Mouse (Mus musculus) neural tube, embryonic 14.5 days (tissue): ENCODE results near the gene Zfr. TPM values are rescaled to one million over a fixed set of nuclear protein-coding genes. Genes with fewer than 3 reads are reported as not detected.
"Not testable (repeated sequence)": the region's sequence is repeated elsewhere in the genome, so short reads cannot be mapped to it uniquely, and the experiment has no call there.

Experiments
- ATAC-seq: fragments of 200-750 bp; cut with Nextera tagmentation; 2 replicates; pipeline ENCODE4 v1.8.0; 2017; ENCODE audit warnings: low read depth, mild to moderate bottlenecking, moderate TSS enrichment, moderate library complexity
- H3K27ac ChIP-seq: fragments of 300-500 bp; sonication (generic); 2 replicates; pipeline ENCODE4 v1.5.1; 2014; ENCODE audit warnings: low read depth, mild to moderate bottlenecking, control low read depth, low read length, moderate library complexity, mixed read lengths
- H3K27me3 ChIP-seq: fragments of 300-500 bp; sonication (generic); 2 replicates; pipeline ENCODE4 v1.6.1; 2014; ENCODE audit warnings: low read length; ENCODE audit not compliant: control insufficient read depth, insufficient read depth
- H3K36me3 ChIP-seq: fragments of 300-500 bp; sonication (generic); 2 replicates; pipeline ENCODE4 v1.6.1; 2014; ENCODE audit warnings: low read length, mixed read lengths; ENCODE audit not compliant: control insufficient read depth, insufficient read depth
- H3K4me1 ChIP-seq: fragments of 300-500 bp; sonication (generic); 2 replicates; pipeline ENCODE4 v1.6.1; 2014; ENCODE audit warnings: low read length; ENCODE audit not compliant: control insufficient read depth, insufficient read depth
- H3K4me2 ChIP-seq: fragments of 300-500 bp; sonication (generic); 2 replicates; pipeline ENCODE4 v1.6.1; 2014; ENCODE audit warnings: mild to moderate bottlenecking, low read depth, low read length, control low read depth
- H3K4me3 ChIP-seq: fragments of 300-500 bp; sonication (generic); 2 replicates; pipeline ENCODE4 v1.5.1; 2014; ENCODE audit warnings: low read depth, low read length, control low read depth, mixed read lengths
- H3K9ac ChIP-seq: fragments of 300-500 bp; sonication (generic); replicated peaks from 2 replicates; pipeline ENCODE4 v1.6.1; 2014; ENCODE audit warnings: low read depth, mild to moderate bottlenecking, control low read depth, low read length, mixed read lengths
- H3K9me3 ChIP-seq: fragments of 300-500 bp; sonication (generic); 2 replicates; pipeline ENCODE4 v1.6.1; 2016; ENCODE audit warnings: low read length; ENCODE audit not compliant: control insufficient read depth
- WGBS: fragments of 180-500 bp; shearing (Covaris S2); extraction: QIAGEN DNeasy Blood & Tissue Kit; methylation state at CpG from one replicate; pipeline ENCODE4 v1.1.7; 2014; 5-methylcytosine and 5-hydroxymethylcytosine counted together
- polyA plus RNA-seq: library from polyadenylated mRNA; unstranded; fragments of >200 nt; fragmentation: Nextera tagmentation; extraction: Ambion mirVana; gene quantifications from 2 replicates; pipeline ENCODE4 v1.2.1, GENCODE M21; 2014

Gene Zfr
- polyA plus RNA-seq, 1 experiment from 2014 or later = 266 TPM

GRCm38 (mm10) chr15:12097344-12097743 is 20.3 kb upstream of the Zfr start:
- H3K27me3 ChIP-seq = no peaks in the 10 kb centered on the region
- H3K27ac ChIP-seq = no peak overlapping the region

GRCm38 (mm10) chr15:12100912-12101311 is 16.7 kb upstream of the Zfr start:
- ATAC-seq = no peak
- Histone ChIP-seq H3K9ac (no peak overlapping the region), H3K27me3 (no peaks in the 10 kb centered on the region), H3K4me2 (no peak overlapping the region), H3K4me1 (no peaks in the 10 kb centered on the region), H3K27ac (no peak overlapping the region), H3K36me3 (no peaks in the 10 kb centered on the region), H3K9me3 (peaks cover 4% of the 10 kb centered on the region; the same call in 1 of the 2 replicates), H3K4me3 (no peak overlapping the region)
- WGBS = 83% methylated on average over 5 of the region's 5 CpGs

More at GRCm38 (mm10) chr15:12097344-12097743, 20.3 kb upstream of the Zfr start:
- WGBS = 91% methylated on average over 5 of the region's 5 CpGs
- Histone ChIP-seq H3K4me3 (no peak overlapping the region), H3K36me3 (no peaks in the 10 kb centered on the region), H3K9ac (no peak overlapping the region), H3K4me1 (peaks cover 13% of the 10 kb centered on the region; the same call in 1 of the 2 replicates), H3K9me3 (peaks cover 4% of the 10 kb centered on the region; the same call in 1 of the 2 replicates), H3K4me2 (no peak overlapping the region)
- ATAC-seq = no peak

- H3K27me3 ChIP-seq = no peaks in the 10 kb centered on the region
- no peak for ATAC-seq
- no peak overlapping the region for H3K27ac ChIP-seq
- H3K4me2 ChIP-seq = no peak overlapping the region
- no peaks in the 10 kb centered on the region for H3K9me3 ChIP-seq
- WGBS = 52% methylated on average over 3 of the region's 3 CpGs
- H3K36me3 ChIP-seq = no peaks in the 10 kb centered on the region
- H3K4me1 ChIP-seq = no peaks in the 10 kb centered on the region
- no peak overlapping the region for H3K9ac ChIP-seq
- no peak overlapping the region for H3K4me3 ChIP-seq
These were observed 13.9 kb upstream of the Zfr start for GRCm38 (mm10) chr15:12103763-12104162.

- H3K4me1 ChIP-seq = no peaks in the 10 kb centered on the region
- no peak overlapping the region for H3K4me2 ChIP-seq
- H3K27me3 ChIP-seq = no peaks in the 10 kb centered on the region
- no peaks in the 10 kb centered on the region for H3K9me3 ChIP-seq
- no peak overlapping the region for H3K4me3 ChIP-seq
- 91% methylated on average over 2 of the region's 2 CpGs for WGBS
- H3K27ac ChIP-seq = no peak overlapping the region
- no peak overlapping the region for H3K9ac ChIP-seq
- no peaks in the 10 kb centered on the region for H3K36me3 ChIP-seq
- no peak for ATAC-seq
These were observed 12.8 kb upstream of the Zfr start for GRCm38 (mm10) chr15:12104827-12105226.

GRCm38 (mm10) chr15:12106430-12106829 is 11.2 kb upstream of the Zfr start:
- H3K4me3 ChIP-seq = no peak overlapping the region
- no peaks in the 10 kb centered on the region for H3K36me3 ChIP-seq
- no peak; the same call in 1 of the 2 replicates for ATAC-seq
- WGBS = 90% methylated on average over 12 of the region's 12 CpGs
- H3K4me1 ChIP-seq = no peaks in the 10 kb centered on the region
- no peaks in the 10 kb centered on the region for H3K9me3 ChIP-seq
- no peak overlapping the region for H3K9ac ChIP-seq
- H3K27ac ChIP-seq = no peak overlapping the region
- H3K27me3 ChIP-seq = no peaks in the 10 kb centered on the region
- H3K4me2 ChIP-seq = no peak overlapping the region

- no peaks in the 10 kb centered on the region for H3K27me3 ChIP-seq
- ATAC-seq = no peak
- H3K4me1 ChIP-seq = no peaks in the 10 kb centered on the region
- H3K4me3 ChIP-seq = no peak overlapping the region
- WGBS = 85% methylated on average over 4 of the region's 4 CpGs
- H3K27ac ChIP-seq = no peak overlapping the region
- H3K36me3 ChIP-seq = no peaks in the 10 kb centered on the region
- no peak overlapping the region for H3K4me2 ChIP-seq
- no peaks in the 10 kb centered on the region for H3K9me3 ChIP-seq
- H3K9ac ChIP-seq = no peak overlapping the region
These were observed 9.4 kb upstream of the Zfr start for GRCm38 (mm10) chr15:12108200-12108599.

GRCm38 (mm10) chr15:12108922-12109321 is 8.7 kb upstream of the Zfr start:
- not testable (repeated sequence) for H3K36me3 ChIP-seq, H3K4me2 ChIP-seq, H3K9ac ChIP-seq, H3K4me1 ChIP-seq, H3K27me3 ChIP-seq, H3K27ac ChIP-seq, H3K9me3 ChIP-seq, ATAC-seq, H3K4me3 ChIP-seq
- WGBS = 82% methylated on average over 3 of the region's 3 CpGs

GRCm38 (mm10) chr15:12111232-12111631 is 6.4 kb upstream of the Zfr start:
- no peaks in the 10 kb centered on the region for H3K4me1 ChIP-seq
- no peak overlapping the region for H3K4me3 ChIP-seq
- H3K36me3 ChIP-seq = no peaks in the 10 kb centered on the region
- no peak overlapping the region for H3K4me2 ChIP-seq
- H3K9ac ChIP-seq = no peak overlapping the region
- H3K9me3 ChIP-seq = no peaks in the 10 kb centered on the region
- no peak for ATAC-seq
- no peak overlapping the region for H3K27ac ChIP-seq
- H3K27me3 ChIP-seq = no peaks in the 10 kb centered on the region
- WGBS = 83% methylated on average over 7 of the region's 7 CpGs

GRCm38 (mm10) chr15:12113411-12113810 is 4.2 kb upstream of the Zfr start:
- no peak for ATAC-seq
- no peaks in the 10 kb centered on the region for H3K27me3 ChIP-seq
- H3K4me2 ChIP-seq = no peak overlapping the region
- H3K9ac ChIP-seq = no peak overlapping the region
- H3K9me3 ChIP-seq = no peaks in the 10 kb centered on the region
- no peak overlapping the region for H3K4me3 ChIP-seq
- H3K36me3 ChIP-seq = no peaks in the 10 kb centered on the region
- 73% methylated on average over 2 of the region's 2 CpGs for WGBS
- no peak overlapping the region for H3K27ac ChIP-seq
- H3K4me1 ChIP-seq = peaks cover 2% of the 10 kb centered on the region; the same call in 1 of the 2 replicates
